Mouse (Mus musculus): ENCODE results near the gene Shank1. TPM values are rescaled to one million over a fixed set of nuclear protein-coding genes. Genes with fewer than 3 reads are reported as not detected.

The Shank1 gene
- total RNA-seq, 2 experiments from 2014 or later, result 3.5 to 4.6 TPM

- DNase-seq, result peak; percentile 77
Observed at GRCm38 (mm10) chr7:44373889-44374652, 64.0 kb downstream of the Shank1 start.

DNA sequence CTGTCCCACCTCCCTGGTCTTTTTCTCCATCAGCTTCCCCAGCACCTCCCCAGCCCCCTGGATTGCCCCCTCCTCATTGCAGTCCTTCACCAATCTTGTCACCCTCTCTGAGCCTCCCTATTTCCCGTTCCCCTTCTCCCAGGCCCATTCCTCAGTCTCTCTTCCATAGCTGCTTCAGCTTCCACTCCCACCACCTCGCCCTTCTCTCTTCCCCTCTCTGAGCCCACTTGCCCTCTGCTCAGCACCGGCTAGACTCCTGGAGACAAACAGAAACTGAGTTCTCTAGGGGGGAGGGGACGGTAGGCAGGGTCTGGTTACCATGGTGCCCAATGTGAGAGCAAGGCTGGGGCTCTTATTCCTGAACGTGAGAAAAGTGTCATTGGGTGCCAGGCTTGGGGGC, 64.7 kb downstream of the Shank1 start:
- DNase-seq, result no peak

DNA sequence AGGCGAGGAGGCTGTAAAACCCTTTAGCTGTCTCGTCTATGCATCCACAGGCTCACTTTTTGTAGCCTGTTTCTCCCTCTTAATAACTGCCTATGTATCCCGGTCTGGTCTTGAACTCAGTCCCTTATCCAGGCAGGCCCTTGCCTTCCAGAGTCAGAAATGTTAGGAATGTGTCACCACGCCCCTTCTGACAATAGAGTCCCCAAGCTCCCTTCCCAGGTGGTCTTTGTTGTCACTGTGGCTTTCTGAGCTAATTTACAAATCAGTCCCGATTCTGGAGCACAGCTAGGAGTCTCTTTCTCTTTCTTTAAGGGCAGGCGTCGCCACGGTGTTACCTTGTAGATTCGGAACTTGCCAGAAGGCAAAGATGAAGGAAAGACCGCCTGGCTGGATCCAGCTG, 65.2 kb downstream of the Shank1 start:
- DNase-seq, result no peak

DNA sequence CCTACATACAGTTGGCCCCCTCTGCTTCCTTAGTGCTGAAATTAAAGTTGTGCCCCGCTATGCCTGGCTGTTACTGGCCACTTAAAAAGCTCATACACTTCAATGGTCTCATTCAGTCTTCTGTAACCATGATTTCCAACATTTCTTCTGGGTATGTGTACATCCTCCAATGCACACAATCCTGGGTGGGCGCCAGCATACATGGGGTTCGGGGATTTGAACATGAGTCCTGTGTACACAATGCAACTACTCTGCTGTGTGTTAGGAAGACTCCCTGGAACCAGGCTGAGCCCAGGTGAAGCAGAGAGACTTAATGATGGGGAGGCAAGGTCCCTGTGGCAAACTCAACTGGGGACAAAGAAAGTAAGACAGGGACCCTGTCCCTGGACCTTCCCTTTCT, 65.7 kb downstream of the Shank1 start:
- no peak for DNase-seq

- DNase-seq, result peak; percentile 86
Observed at GRCm38 (mm10) chr7:44378290-44378689, 68.2 kb downstream of the Shank1 start.

GRCm38 (mm10) chr7:44382541-44382940, 72.5 kb downstream of the Shank1 start:
- DNase-seq, result no peak

DNA sequence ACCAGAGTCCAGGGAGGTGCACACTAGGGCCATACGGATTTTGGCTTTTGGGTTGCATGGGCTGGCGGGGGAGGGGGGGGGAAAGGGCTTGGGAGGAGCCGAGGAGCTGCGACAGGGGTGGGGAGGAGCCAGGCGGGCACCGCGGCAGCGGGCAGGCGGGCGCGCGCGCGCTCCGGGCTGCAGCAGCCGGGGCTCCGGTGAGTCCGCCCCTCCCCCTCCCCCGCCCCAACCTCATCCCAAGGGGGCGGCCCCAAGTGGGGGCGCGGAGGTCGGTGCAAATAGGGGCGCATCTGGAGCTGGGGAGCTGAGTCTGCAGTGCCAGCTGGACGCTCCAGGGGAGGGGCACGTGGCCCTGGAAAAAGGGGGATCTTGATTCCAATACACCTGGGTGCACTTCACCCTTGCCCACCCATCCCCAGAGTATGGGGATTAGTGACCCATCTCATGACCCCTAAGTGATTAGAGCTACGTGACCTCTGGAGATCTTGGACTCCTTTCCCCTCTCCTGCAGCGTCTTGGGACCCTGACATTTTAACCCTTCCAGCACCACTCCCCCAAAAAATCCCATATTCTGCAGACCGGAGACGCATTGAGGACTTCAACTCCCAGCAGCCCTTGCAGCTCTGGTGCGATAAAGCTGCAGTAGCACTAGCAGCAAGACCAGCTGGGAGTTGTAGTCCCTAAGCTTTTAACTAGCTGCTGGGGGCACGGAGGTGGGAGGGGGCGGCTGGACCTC, 74.1 kb downstream of the Shank1 start, which contains the start of gene Syt3:
Gene Syt3 (plus strand): TSS at position 123 of the 736 bp plus-strand sequence.
- peak; percentile 59 for DNase-seq

DNA sequence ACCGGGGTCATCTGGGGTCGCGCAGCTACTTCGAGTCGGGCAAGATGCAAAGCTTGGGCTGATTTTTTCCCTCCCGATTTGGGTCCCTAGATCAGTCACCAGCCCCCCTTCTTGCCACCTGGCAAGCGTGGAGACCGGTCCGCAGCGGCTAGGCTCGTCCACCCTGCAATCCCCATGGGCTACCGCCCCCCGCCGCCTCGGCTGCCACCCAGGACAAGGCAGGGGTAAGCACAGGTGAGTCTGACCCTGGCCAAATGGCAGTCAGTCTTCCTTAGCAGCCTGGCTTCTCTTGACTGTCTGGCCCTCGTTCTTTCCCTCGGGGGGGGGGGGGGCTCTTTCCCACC, 74.6 kb downstream of the Shank1 start:
- DNase-seq, result no peak

DNA sequence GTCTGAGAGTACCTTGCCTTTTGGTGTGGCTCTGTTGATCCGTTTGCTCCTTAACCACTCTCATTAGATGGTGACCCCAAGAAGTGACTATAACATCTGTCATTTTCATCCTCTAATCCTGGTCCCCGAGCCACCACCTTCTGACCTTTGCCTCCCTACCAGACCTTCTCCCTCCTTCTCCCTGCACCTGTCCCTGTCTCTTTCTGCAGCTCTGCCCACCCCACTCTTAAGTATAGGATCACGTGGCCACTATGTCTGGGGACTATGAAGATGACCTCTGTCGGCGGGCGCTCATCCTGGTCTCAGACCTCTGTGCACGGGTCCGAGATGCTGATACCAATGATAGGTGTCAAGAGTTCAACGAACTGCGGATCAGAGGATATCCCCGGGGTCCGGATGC, 75.7 kb downstream of the Shank1 start, which contains the start of gene 1700008O03Rik:
Gene 1700008O03Rik (minus strand): TSS at position 101 of the 400 bp plus-strand sequence.
- no peak for DNase-seq

DNA sequence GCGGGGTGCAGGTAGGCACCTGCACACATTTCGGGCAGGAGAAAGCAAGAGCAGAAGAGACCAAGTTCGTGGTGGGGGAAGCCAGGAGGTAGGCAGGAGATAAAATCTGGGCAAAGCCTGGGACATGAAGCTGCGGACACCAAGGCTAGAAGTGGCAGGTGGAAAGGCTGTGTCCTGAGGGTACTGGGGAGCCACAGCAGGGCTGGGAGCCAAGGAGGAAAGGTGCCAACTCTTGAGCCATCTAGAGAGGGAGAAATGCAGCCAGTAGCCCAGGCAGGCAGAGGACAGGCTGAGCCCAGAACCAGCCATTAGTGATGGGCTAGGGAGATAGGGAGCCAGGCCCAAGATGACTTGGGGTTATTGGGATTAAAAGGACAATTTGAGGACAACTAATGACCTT, 81.8 kb downstream of the Shank1 start:
- DNase-seq, result no peak

- no peak for DNase-seq
Observed at GRCm38 (mm10) chr7:44392341-44392740, 82.3 kb downstream of the Shank1 start.

- no peak for DNase-seq
Observed at GRCm38 (mm10) chr7:44393284-44393683, 83.2 kb downstream of the Shank1 start.

DNA sequence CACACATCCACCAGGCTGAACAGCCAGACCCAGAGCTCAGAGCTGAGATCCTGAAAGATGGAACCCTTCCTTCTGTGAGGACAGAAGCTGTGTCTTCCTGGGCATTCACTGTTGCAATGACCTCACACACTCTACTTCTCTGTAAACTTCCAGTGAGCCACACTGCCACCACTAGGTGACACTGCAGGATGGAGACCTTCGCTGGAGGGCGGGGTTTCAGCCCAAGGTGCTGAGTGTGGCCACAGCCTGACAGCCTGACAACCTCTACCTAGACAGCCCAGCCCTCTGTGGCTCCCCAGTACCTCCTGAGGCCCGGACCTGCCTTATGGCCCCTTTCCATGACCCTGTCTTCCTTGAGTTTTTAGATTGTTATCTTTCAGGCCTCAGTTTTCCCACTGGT, 88.5 kb downstream of the Shank1 start:
- DNase-seq, result peak; percentile 78

DNA sequence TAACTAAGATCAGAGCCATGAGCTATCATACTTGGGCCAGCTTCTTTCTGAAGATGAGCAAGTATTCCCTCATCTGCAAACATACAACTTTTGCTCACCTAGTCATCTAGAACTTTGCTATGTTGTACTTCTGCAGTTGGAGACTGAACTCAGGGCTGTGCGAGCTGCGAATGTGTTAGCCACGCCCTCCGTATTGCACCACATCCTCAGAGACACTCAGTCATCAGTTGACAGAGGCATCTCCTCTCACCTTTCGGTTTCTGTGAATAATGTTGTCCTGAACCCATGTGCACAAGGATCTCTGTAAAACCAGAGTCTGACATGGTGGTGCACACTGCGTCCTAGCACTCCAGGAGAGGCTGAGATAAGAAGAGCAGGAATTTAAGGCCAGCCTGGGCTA, 91.6 kb downstream of the Shank1 start:
- DNase-seq, result no peak

- DNase-seq, result peak; percentile 87
Observed at GRCm38 (mm10) chr7:44405346-44406014, 95.4 kb downstream of the Shank1 start.

DNA sequence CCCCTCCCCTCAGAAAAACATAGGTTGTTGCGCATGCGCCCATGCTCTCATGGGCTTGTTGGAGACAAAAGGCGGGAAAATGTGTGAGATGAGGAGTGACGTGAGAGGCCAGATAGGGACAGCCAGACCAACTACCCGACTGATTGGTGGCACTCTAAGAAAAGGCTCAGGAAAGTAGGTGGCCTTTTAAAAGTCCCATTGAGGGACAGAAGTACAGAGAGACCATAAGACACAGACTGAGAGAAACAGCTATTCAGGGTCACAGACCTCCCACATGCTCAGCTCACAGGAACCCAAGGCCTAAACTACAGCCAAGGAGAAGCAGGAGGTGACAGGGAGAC, 95.9 kb downstream of the Shank1 start:
- DNase-seq, result no peak

Other genes starting within 250 kb of the Shank1 start
- not detected for gene Klk1b21, start 207.9 kb upstream of the Shank1 start, total RNA-seq (2021)
- not detected for gene Klk1b22, start 197.6 kb upstream of the Shank1 start, total RNA-seq (2021)
- not detected for gene Klk1b16, start 173.5 kb upstream of the Shank1 start, total RNA-seq (2021)
- gene Klk1b24, start 122.0 kb upstream of the Shank1 start, total RNA-seq (2021), result not detected
- not detected for gene Klk1b3, start 112.1 kb upstream of the Shank1 start, total RNA-seq (2021)
- not detected for gene Klk1b4, start 102.8 kb upstream of the Shank1 start, total RNA-seq (2021)
- not detected for gene Klk1b5, start 94.3 kb upstream of the Shank1 start, total RNA-seq (2021)
- not detected for gene Klk1, start 84.9 kb upstream of the Shank1 start, total RNA-seq (2021)
- gene Gm36864, start 74.1 kb upstream of the Shank1 start, total RNA-seq (2021), result not detected
- gene 1700028J19Rik, start 63.6 kb upstream of the Shank1 start, total RNA-seq (2021), result under 1 TPM; 0.61 to 0.79 TPM
- 10 to 100 TPM; 72.0 to 72.7 TPM for gene 2410002F23Rik, start 63.5 kb upstream of the Shank1 start, total RNA-seq (2021)
- gene Acp4, start 52.9 kb upstream of the Shank1 start, total RNA-seq (2021), result not detected
- gene Gm15517, start 48.8 kb upstream of the Shank1 start, total RNA-seq (2021), result not detected
- gene Clec11a, start 3.4 kb upstream of the Shank1 start, total RNA-seq (2021), result under 1 TPM; 0.71 to 0.92 TPM
- gene Syt3, start 73.8 kb downstream of the Shank1 start, total RNA-seq (2021), result 1 to 10 TPM in 1 of 2 experiments, under 1 TPM in 1; 0.88 to 1.4 TPM
- gene 1700008O03Rik, start 75.6 kb downstream of the Shank1 start, total RNA-seq (2021), result not detected
- 10 to 100 TPM; 50.2 to 51.9 TPM for gene Lrrc4b, start 118.8 kb downstream of the Shank1 start, total RNA-seq (2021)
- gene Aspdh, start 155.1 kb downstream of the Shank1 start, total RNA-seq (2021), result 1 to 10 TPM; 2.2 TPM
- gene Josd2, start 157.7 kb downstream of the Shank1 start, total RNA-seq (2021), result 10 to 100 TPM; 71.8 to 81.4 TPM
- gene Emc10, start 186.3 kb downstream of the Shank1 start, total RNA-seq (2021), result 10 to 100 TPM; 91.4 to 93.4 TPM
- 1 to 10 TPM; 6.3 to 6.7 TPM for gene Fam71e1, start 186.3 kb downstream of the Shank1 start, total RNA-seq (2021)
- gene Mybpc2, start 214.4 kb downstream of the Shank1 start, total RNA-seq (2021), result 10 to 100 TPM; 15.3 to 15.8 TPM
- under 1 TPM; 0.43 to 0.76 TPM for gene Spib, start 221.8 kb downstream of the Shank1 start, total RNA-seq (2021)
- gene Pold1, start 238.6 kb downstream of the Shank1 start, total RNA-seq (2021), result 10 to 100 TPM; 42.4 to 46.5 TPM
- 10 to 100 TPM; 45.5 to 47.2 TPM for gene Nr1h2, start 243.7 kb downstream of the Shank1 start, total RNA-seq (2021)

Data from heart, postnatal 4 days (tissue).